Mouse (Mus musculus) liver, embryonic 16.5 days (tissue): ENCODE results near the gene Sgms2. TPM values are rescaled to one million over a fixed set of nuclear protein-coding genes. Genes with fewer than 3 reads are reported as not detected.

Experiments used
- ATAC-seq: fragments of 200-750 bp; cut with Nextera tagmentation; 2 replicates; pipeline ENCODE4 v1.8.0; 2017; ENCODE audit warnings: low read depth, mild to moderate bottlenecking, moderate number of reproducible peaks, moderate library complexity
- H3K27ac ChIP-seq: fragments of 300-500 bp; sonication (generic); 2 replicates; pipeline ENCODE4 v1.5.1; 2014; ENCODE audit warnings: mild to moderate bottlenecking, low read length
- H3K27me3 ChIP-seq: fragments of 300-500 bp; sonication (generic); 2 replicates; pipeline ENCODE4 v1.6.1; 2014; ENCODE audit warnings: low read depth, low read length, mixed read lengths; ENCODE audit not compliant: control insufficient read depth, insufficient read depth
- H3K36me3 ChIP-seq: fragments of 300-500 bp; sonication (generic); 2 replicates; pipeline ENCODE4 v1.6.1; 2014; ENCODE audit warnings: mild to moderate bottlenecking; ENCODE audit not compliant: control insufficient read depth, insufficient read depth
- H3K4me1 ChIP-seq: fragments of 300-500 bp; sonication (generic); 2 replicates; pipeline ENCODE4 v1.6.1; 2014; ENCODE audit warnings: low read depth, low read length, mixed read lengths; ENCODE audit not compliant: control insufficient read depth
- H3K4me2 ChIP-seq: fragments of 300-500 bp; sonication (generic); 2 replicates; pipeline ENCODE4 v1.6.1; 2014; ENCODE audit warnings: low read depth, low read length, mixed read lengths
- H3K4me3 ChIP-seq: fragments of 300-500 bp; sonication (generic); 2 replicates; pipeline ENCODE4 v1.5.1; 2014; ENCODE audit warnings: low read depth, mild to moderate bottlenecking, low read length
- H3K9ac ChIP-seq: fragments of 300-500 bp; sonication (generic); 2 replicates; pipeline ENCODE4 v1.6.1; 2014; ENCODE audit warnings: low read depth, low read length
- H3K9me3 ChIP-seq: fragments of 300-500 bp; sonication (generic); replicated peaks from 2 replicates; pipeline ENCODE4 v1.6.1; 2016; ENCODE audit warnings: low read length; ENCODE audit not compliant: control insufficient read depth
- WGBS: fragments of 180-500 bp; shearing (Covaris S2); extraction: QIAGEN DNeasy Blood & Tissue Kit; methylation state at CpG from one replicate; pipeline ENCODE4 v1.1.7; 2014; ENCODE audit not compliant: insufficient replicate concordance; 5-methylcytosine and 5-hydroxymethylcytosine counted together
- polyA plus RNA-seq: library from polyadenylated mRNA; unstranded; fragments of >200 nt; fragmentation: Nextera tagmentation; extraction: Ambion mirVana; gene quantifications from 2 replicates; pipeline ENCODE4 v1.2.1, GENCODE M21; 2015

Gene Sgms2
- polyA plus RNA-seq, 1 experiment from 2014 or later = 4.9 TPM

DNA sequence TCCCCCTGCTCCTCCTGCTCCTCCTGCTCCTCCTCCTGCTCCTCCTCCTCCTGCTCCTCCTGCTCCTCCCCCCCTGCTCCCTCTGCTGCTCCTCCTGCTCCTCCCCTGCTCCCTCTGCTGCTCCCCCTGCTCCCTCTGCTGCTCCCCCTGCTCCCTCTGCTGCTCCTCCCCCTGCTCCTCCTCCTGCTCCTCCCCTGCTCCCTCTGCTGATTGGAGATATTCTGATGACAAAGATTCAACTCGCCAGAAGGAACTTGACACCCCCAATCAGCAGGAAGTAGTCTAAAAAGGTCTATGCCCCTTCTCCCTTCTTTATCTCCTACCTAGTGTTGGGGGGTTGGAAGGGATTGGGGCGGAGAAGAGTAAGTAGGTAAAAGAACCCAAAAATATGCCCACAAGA lies 173.0 kb downstream of the Sgms2 start:
- H3K4me3 ChIP-seq = no peak overlapping the region
- H3K27ac ChIP-seq = no peak overlapping the region
- no peak overlapping the region for H3K4me2 ChIP-seq
- 44% methylated on average over 2 of the region's 2 CpGs for WGBS
- H3K27me3 ChIP-seq = no peaks in the 10 kb centered on the region
- H3K9ac ChIP-seq = no peak overlapping the region
- H3K36me3 ChIP-seq = no peaks in the 10 kb centered on the region
- no peak for ATAC-seq
- H3K4me1 ChIP-seq = no peaks in the 10 kb centered on the region
- no peaks in the 10 kb centered on the region for H3K9me3 ChIP-seq

- H3K4me1 ChIP-seq = no peaks in the 10 kb centered on the region
- H3K27ac ChIP-seq = no peak overlapping the region
- H3K4me2 ChIP-seq = no peak overlapping the region
- H3K9ac ChIP-seq = no peak overlapping the region
- no peaks in the 10 kb centered on the region for H3K27me3 ChIP-seq
- no peaks in the 10 kb centered on the region for H3K9me3 ChIP-seq
- no peak overlapping the region for H3K4me3 ChIP-seq
- 88% methylated on average over 1 of the region's 1 CpGs for WGBS
- no peak for ATAC-seq
- H3K36me3 ChIP-seq = no peaks in the 10 kb centered on the region
Measured at GRCm38 (mm10) chr3:131317126-131317525, 174.1 kb downstream of the Sgms2 start.

GRCm38 (mm10) chr3:131315957-131316510 lies 175.2 kb downstream of the Sgms2 start:
- Histone ChIP-seq H3K9me3 (no peaks in the 10 kb centered on the region), H3K4me2 (no peak overlapping the region), H3K27me3 (no peaks in the 10 kb centered on the region), H3K36me3 (no peaks in the 10 kb centered on the region), H3K9ac (no peak overlapping the region), H3K4me1 (no peaks in the 10 kb centered on the region), H3K4me3 (no peak overlapping the region), H3K27ac (no peak overlapping the region)
- 52% methylated on average over 4 of the region's 4 CpGs for WGBS
- ATAC-seq = no peak

GRCm38 (mm10) chr3:131312340-131312739 lies 178.9 kb downstream of the Sgms2 start:
- WGBS = 62% methylated on average over 9 of the region's 9 CpGs
- no peaks in the 10 kb centered on the region; the same call in 1 of the 2 replicates for H3K9me3 ChIP-seq
- no peak overlapping the region for H3K27ac ChIP-seq
- no peak overlapping the region for H3K4me3 ChIP-seq
- H3K4me2 ChIP-seq = no peak overlapping the region; the same call in 1 of the 2 replicates
- no peaks in the 10 kb centered on the region for H3K36me3 ChIP-seq
- no peak overlapping the region for H3K9ac ChIP-seq
- peak; percentile 45 for ATAC-seq
- no peaks in the 10 kb centered on the region for H3K27me3 ChIP-seq
- no peaks in the 10 kb centered on the region for H3K4me1 ChIP-seq

GRCm38 (mm10) chr3:131310572-131310971 lies 180.6 kb downstream of the Sgms2 start:
- Histone ChIP-seq H3K4me3 (no peak overlapping the region), H3K27ac (no peak overlapping the region), H3K27me3 (no peaks in the 10 kb centered on the region), H3K9ac (no peak overlapping the region), H3K4me1 (no peaks in the 10 kb centered on the region), H3K9me3 (no peaks in the 10 kb centered on the region; the same call in 1 of the 2 replicates), H3K36me3 (no peaks in the 10 kb centered on the region), H3K4me2 (no peak overlapping the region)
- ATAC-seq = no peak
- 60% methylated on average over 4 of the region's 4 CpGs for WGBS

DNA sequence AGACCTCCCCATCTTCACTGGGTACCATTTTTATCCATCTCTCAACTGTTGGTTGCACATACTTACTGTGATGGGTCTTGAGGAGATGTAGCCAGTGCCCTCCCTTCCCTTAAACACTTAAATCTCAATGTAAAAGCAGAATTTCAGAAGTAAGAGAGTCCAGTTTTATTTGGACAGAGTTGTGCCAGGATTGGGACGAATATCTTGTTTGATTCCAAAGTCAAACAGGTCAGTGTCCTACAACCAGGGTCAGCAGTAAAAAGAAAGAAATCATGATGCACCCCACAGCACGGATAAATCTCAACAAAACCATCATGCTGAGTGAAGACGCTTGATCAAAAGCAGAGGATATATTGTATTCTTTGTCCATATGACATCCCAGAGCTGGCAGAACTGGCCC lies 183.4 kb downstream of the Sgms2 start:
- 57% methylated on average over 3 of the region's 3 CpGs for WGBS
- H3K27me3 ChIP-seq = no peaks in the 10 kb centered on the region
- ATAC-seq = no peak

GRCm38 (mm10) chr3:131306255-131306654 lies 185.0 kb downstream of the Sgms2 start:
- H3K27ac ChIP-seq = no peak overlapping the region
- no peak overlapping the region for H3K4me3 ChIP-seq
- H3K4me1 ChIP-seq = peaks cover 4% of the 10 kb centered on the region
- WGBS = 69% methylated on average over 7 of the region's 7 CpGs
- H3K36me3 ChIP-seq = no peaks in the 10 kb centered on the region
- H3K9ac ChIP-seq = no peak overlapping the region
- no peaks in the 10 kb centered on the region; the same call in 1 of the 2 replicates for H3K9me3 ChIP-seq
- H3K27me3 ChIP-seq = no peaks in the 10 kb centered on the region
- no peak overlapping the region for H3K4me2 ChIP-seq
- no peak for ATAC-seq

More for the DNA sequence above, 183.4 kb downstream of the Sgms2 start:
- Histone ChIP-seq H3K36me3 (no peaks in the 10 kb centered on the region), H3K4me2 (no peak overlapping the region), H3K4me1 (no peaks in the 10 kb centered on the region; the same call in 1 of the 2 replicates), H3K9ac (no peak overlapping the region), H3K27ac (no peak overlapping the region), H3K9me3 (no peaks in the 10 kb centered on the region; the same call in 1 of the 2 replicates), H3K4me3 (no peak overlapping the region)

GRCm38 (mm10) chr3:131303320-131303714 lies 187.9 kb downstream of the Sgms2 start:
- Histone ChIP-seq H3K4me1 (peaks cover 4% of the 10 kb centered on the region), H3K27me3 (no peaks in the 10 kb centered on the region), H3K4me3 (peak overlapping the region; percentile 64), H3K36me3 (no peaks in the 10 kb centered on the region), H3K9ac (no peak overlapping the region; the same call in 1 of the 2 replicates), H3K4me2 (peak overlapping the region; percentile 84), H3K27ac (no peak overlapping the region), H3K9me3 (no peaks in the 10 kb centered on the region)
- 11% methylated on average over 5 of the region's 5 CpGs for WGBS
- no peak for ATAC-seq

DNA sequence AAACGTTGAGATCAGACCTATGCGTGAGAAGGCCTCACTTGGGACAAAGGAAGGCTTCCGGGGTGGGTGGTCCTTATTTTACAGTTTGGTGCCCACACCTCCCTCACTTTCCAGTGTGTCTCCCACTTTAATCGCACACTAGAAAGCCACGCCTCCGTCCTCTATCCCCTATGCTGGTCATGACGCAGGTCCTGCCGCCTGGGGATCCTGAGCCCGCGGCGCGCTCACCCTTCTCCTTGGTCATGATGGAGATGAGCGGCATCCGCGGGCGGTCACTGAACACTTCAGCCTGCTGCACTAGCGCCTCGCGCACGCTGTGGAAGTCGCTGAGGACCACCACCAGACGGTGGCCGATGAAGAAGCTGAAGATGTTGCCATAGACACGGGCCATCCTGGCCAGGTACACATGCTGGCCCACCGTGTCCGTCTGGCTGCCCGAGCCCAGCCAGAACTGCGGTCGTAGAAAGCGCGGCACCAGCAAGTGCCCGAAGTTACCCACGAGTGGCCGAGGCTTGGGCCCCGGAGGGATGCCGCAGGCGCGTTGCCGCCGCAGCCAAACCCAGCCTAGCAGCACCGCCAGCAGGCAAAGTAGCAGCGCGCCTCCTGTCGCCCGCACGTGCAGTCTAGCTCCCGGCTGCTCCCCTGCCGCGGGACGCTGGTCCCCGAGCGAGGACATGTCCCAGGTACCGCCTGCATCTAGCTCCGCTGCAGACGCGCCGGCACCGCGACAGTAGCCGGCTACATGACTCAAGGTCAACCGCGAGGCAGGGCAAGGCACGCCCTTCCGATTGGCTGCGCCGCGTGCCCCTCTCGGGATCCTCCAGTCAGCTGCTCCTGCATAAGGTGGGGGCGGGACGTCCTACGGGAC lies 188.5 kb downstream of the Sgms2 start, which contains the start of gene Cyp2u1:
Cyp2u1 (minus strand) TSS at position 776 of the 868 bp plus-strand sequence.
- peak within 1 kb of the TSS; percentile 64 for H3K4me3 ChIP-seq
- peaks cover 4% of the 10 kb centered on the region for H3K4me1 ChIP-seq
- ATAC-seq = peak; percentile 92
- H3K4me2 ChIP-seq = peak within 1 kb of the TSS; percentile 84
- WGBS = 1% methylated on average over 71 of the region's 71 CpGs
- H3K27me3 ChIP-seq = no peaks in the 10 kb centered on the region
- H3K27ac ChIP-seq = no peak within 1 kb of the TSS
- peak within 1 kb of the TSS; percentile 53 for H3K9ac ChIP-seq
- H3K9me3 ChIP-seq = no peaks in the 10 kb centered on the region
- H3K36me3 ChIP-seq = no peaks in the 10 kb centered on the region
